Mouse (Mus musculus): Measurements from ENCODE around the gene Cdk10. TPM values are rescaled to one million over a fixed set of nuclear protein-coding genes. Genes with fewer than 3 reads are reported as not detected.
"Not testable (repeated sequence)": the region's sequence is repeated elsewhere in the genome, so short reads cannot be mapped to it uniquely, and the experiment has no call there.

The Cdk10 gene
- total RNA-seq (2022): 10 to 100 TPM in 3 of 4 experiments, 1 to 10 TPM in 1; 9.7 to 14.3 (median 12.0) TPM

GRCm38 (mm10) chr8:123224278-123225266 lies at the start of gene Cdk10:
TSS of gene Cdk10 (plus strand) at chr8:123224842.
- DNase-seq (ENCODE audit: low spot score in 2 of 2): peak; percentile 77 to 83

- DNase-seq (ENCODE audit: low spot score in 2 of 2): peak; percentile 56 to 59
Observed at GRCm38 (mm10) chr8:123181391-123181790, 43.3 kb upstream of the Cdk10 start.

GRCm38 (mm10) chr8:123185566-123186409 lies 38.9 kb upstream of the Cdk10 start, which contains the start of gene Dpep1:
TSS of gene Dpep1 (plus strand) at chr8:123186242.
- peak; percentile 45 to 56 for DNase-seq (ENCODE audit: low spot score in 2 of 2)

- DNase-seq (ENCODE audit: low spot score in 2 of 2): no peak
Observed at GRCm38 (mm10) chr8:123188006-123188405, 36.6 kb upstream of the Cdk10 start.

GRCm38 (mm10) chr8:123188841-123189240 lies 35.8 kb upstream of the Cdk10 start:
- DNase-seq (ENCODE audit: low spot score in 2 of 2): no peak

GRCm38 (mm10) chr8:123190678-123191077 lies 34.0 kb upstream of the Cdk10 start:
- DNase-seq (ENCODE audit: low spot score in 2 of 2): peak; percentile 67 to 72

- DNase-seq (ENCODE audit: low spot score in 2 of 2): no peak
Observed at GRCm38 (mm10) chr8:123191908-123192307, 32.7 kb upstream of the Cdk10 start.

- DNase-seq (ENCODE audit: low spot score in 2 of 2): no peak
Observed at GRCm38 (mm10) chr8:123193771-123194170, 30.9 kb upstream of the Cdk10 start.

GRCm38 (mm10) chr8:123197016-123197415 lies 27.6 kb upstream of the Cdk10 start:
- not testable (repeated sequence) for DNase-seq (ENCODE audit: low spot score in 2 of 2)

GRCm38 (mm10) chr8:123199864-123200263 lies 24.8 kb upstream of the Cdk10 start:
- no peak for DNase-seq (ENCODE audit: low spot score in 2 of 2)

GRCm38 (mm10) chr8:123202288-123202687 lies 22.4 kb upstream of the Cdk10 start:
- peak in 1 of 2 experiments; percentile 32 for DNase-seq (ENCODE audit: low spot score in 2 of 2)

- no peak for DNase-seq (ENCODE audit: low spot score in 2 of 2)
Observed at GRCm38 (mm10) chr8:123203571-123203970, 21.1 kb upstream of the Cdk10 start.

- DNase-seq (ENCODE audit: low spot score in 2 of 2): no peak
Observed at GRCm38 (mm10) chr8:123211876-123212275, 12.8 kb upstream of the Cdk10 start.

GRCm38 (mm10) chr8:123212321-123213117 lies 12.1 kb upstream of the Cdk10 start, which contains the start of the genes Chmp1a and Spata33:
TSS of gene Chmp1a (minus strand) at chr8:123212763.
TSS of gene Spata33 (plus strand) at chr8:123212832.
- peak; percentile 74 to 83 for DNase-seq (ENCODE audit: low spot score in 2 of 2)

- no peak for DNase-seq (ENCODE audit: low spot score in 2 of 2)
Observed at GRCm38 (mm10) chr8:123213118-123213772, 11.4 kb upstream of the Cdk10 start.

GRCm38 (mm10) chr8:123215430-123215829 lies 9.2 kb upstream of the Cdk10 start:
- DNase-seq (ENCODE audit: low spot score in 2 of 2): no peak

- no peak for DNase-seq (ENCODE audit: low spot score in 2 of 2)
Observed at GRCm38 (mm10) chr8:123220917-123221316, 3.7 kb upstream of the Cdk10 start.

GRCm38 (mm10) chr8:123228416-123228815 lies 3.8 kb downstream of the Cdk10 start:
- DNase-seq (ENCODE audit: low spot score in 2 of 2): no peak

GRCm38 (mm10) chr8:123230326-123230725 lies 5.7 kb downstream of the Cdk10 start:
- not testable (repeated sequence) for DNase-seq (ENCODE audit: low spot score in 2 of 2)

- no peak for DNase-seq (ENCODE audit: low spot score in 2 of 2)
Observed at GRCm38 (mm10) chr8:123231742-123232141, 7.1 kb downstream of the Cdk10 start.
